Comparison of ENCODE assay signal across 7 mouse cellular contexts in the genomic region with DNA sequence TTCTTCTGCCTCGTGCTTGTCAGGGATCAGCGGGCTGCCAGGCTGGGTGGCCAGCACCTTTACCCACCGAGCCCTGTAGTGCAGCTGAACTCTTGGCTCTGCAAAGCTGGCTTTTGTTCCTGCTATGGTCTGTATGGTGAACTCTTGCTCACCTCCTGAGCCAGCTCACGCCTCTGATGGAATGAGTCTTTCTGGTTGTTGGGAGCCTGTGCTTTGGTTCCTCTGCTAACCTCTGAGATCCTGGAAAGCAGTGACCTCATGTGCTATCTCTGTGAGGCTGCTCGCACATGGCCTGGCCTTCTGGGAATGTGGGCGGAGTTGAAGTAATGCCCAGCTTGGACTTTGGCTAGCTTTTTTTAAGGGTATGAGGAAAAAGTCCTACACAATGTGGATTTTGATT. TPM values are rescaled to one million over a fixed set of nuclear protein-coding genes. Genes with fewer than 3 reads are reported as not detected.
A peak's percentile ranks its signal among the peaks of the same experiment; 100 is the strongest.
DNase-seq lines count a peak whose midpoint lies in the region; ATAC-seq lines count a peak whose summit lies in the region.

No protein-coding gene starts in this region.

- DNase-seq in adrenal gland, postnatal 10 days: peak; percentile 72
- peak; percentile 60 for DNase-seq in intestine, embryonic 14.5 days (ENCODE audit: low spot score)
- no peak for DNase-seq in left cerebral cortex, postnatal 4 days
- no peak for DNase-seq in thymus, postnatal 0 days (ENCODE audit: low spot score)

- peaks cover 37% of the 10 kb centered on the region for H3K36me3 ChIP-seq in embryonic facial prominence, embryonic 15.5 days
- peaks cover 38% of the 10 kb centered on the region for H3K36me3 ChIP-seq in intestine, embryonic 14.5 days (ENCODE audit: control insufficient read depth, insufficient read depth, low read length)
- peaks cover 2% of the 10 kb centered on the region; the same call in 1 of the 2 replicates for H3K36me3 ChIP-seq in liver, embryonic 16.5 days (ENCODE audit: control insufficient read depth, insufficient read depth)

- intact Hi-C loops in left cerebral cortex, postnatal 4 days (cut with DNase I): no loop called here

- H3K4me1 ChIP-seq in embryonic facial prominence, embryonic 15.5 days: peaks cover 9% of the 10 kb centered on the region; the same call in 1 of the 2 replicates
- H3K4me1 ChIP-seq in intestine, embryonic 14.5 days (replicated peaks; ENCODE audit: control insufficient read depth, insufficient read depth, low read length): peaks cover 12% of the 10 kb centered on the region; the same call in 1 of the 2 replicates
- peaks cover 9% of the 10 kb centered on the region for H3K4me1 ChIP-seq in liver, embryonic 16.5 days (ENCODE audit: control insufficient read depth, low read depth, low read length)

- H3K4me3 ChIP-seq in embryonic facial prominence, embryonic 15.5 days (replicated peaks): no peak overlapping the region
- H3K4me3 ChIP-seq in intestine, embryonic 14.5 days (ENCODE audit: low read depth, low read length): no peak overlapping the region
- no peak overlapping the region for H3K4me3 ChIP-seq in liver, embryonic 16.5 days (ENCODE audit: low read depth, low read length)

- WGBS in embryonic facial prominence, embryonic 15.5 days: 75% methylated on average over 6 of the region's 6 CpGs
- WGBS in intestine, embryonic 14.5 days: 49% methylated on average over 6 of the region's 6 CpGs
- WGBS in liver, embryonic 16.5 days (ENCODE audit: insufficient replicate concordance): 46% methylated on average over 6 of the region's 6 CpGs

- no peak overlapping the region for H3K4me2 ChIP-seq in embryonic facial prominence, embryonic 15.5 days (replicated peaks)
- no peak overlapping the region for H3K4me2 ChIP-seq in intestine, embryonic 14.5 days (ENCODE audit: low read length)
- no peak overlapping the region for H3K4me2 ChIP-seq in liver, embryonic 16.5 days (ENCODE audit: low read depth, low read length)

- no peaks in the 10 kb centered on the region for H3K9me3 ChIP-seq in embryonic facial prominence, embryonic 15.5 days (replicated peaks)
- H3K9me3 ChIP-seq in intestine, embryonic 14.5 days (ENCODE audit: control insufficient read depth, low read length): no peaks in the 10 kb centered on the region
- H3K9me3 ChIP-seq in liver, embryonic 16.5 days (replicated peaks; ENCODE audit: control insufficient read depth, low read length): no peaks in the 10 kb centered on the region

- no peak overlapping the region for H3K9ac ChIP-seq in embryonic facial prominence, embryonic 15.5 days
- no peak overlapping the region for H3K9ac ChIP-seq in intestine, embryonic 14.5 days (ENCODE audit: low read length)
- no peak overlapping the region for H3K9ac ChIP-seq in liver, embryonic 16.5 days (ENCODE audit: low read depth, low read length)

- no peaks in the 10 kb centered on the region for H3K27me3 ChIP-seq in embryonic facial prominence, embryonic 15.5 days
- H3K27me3 ChIP-seq in intestine, embryonic 14.5 days (replicated peaks; ENCODE audit: control insufficient read depth, insufficient read depth, low read length): no peaks in the 10 kb centered on the region
- H3K27me3 ChIP-seq in liver, embryonic 16.5 days (ENCODE audit: control insufficient read depth, insufficient read depth, low read depth, low read length): no peaks in the 10 kb centered on the region

- peak; percentile 16; the same call in 1 of the 2 replicates for ATAC-seq in embryonic facial prominence, embryonic 15.5 days (ENCODE audit: insufficient number of reproducible peaks, low FRiP score, low TSS enrichment, low read depth)
- ATAC-seq in intestine, embryonic 14.5 days (replicated peaks; ENCODE audit: low FRiP score, low TSS enrichment, low read depth): peak; percentile 86
- peak; percentile 66 for ATAC-seq in liver, embryonic 16.5 days (ENCODE audit: low read depth)
- no peak for ATAC-seq in frontal cortex, adult (ENCODE audit: low TSS enrichment)

- H3K27ac ChIP-seq in embryonic facial prominence, embryonic 15.5 days (replicated peaks): no peak overlapping the region
- peak overlapping the region; percentile 48; the same call in 1 of the 2 replicates for H3K27ac ChIP-seq in intestine, embryonic 14.5 days (ENCODE audit: low read depth)
- H3K27ac ChIP-seq in liver, embryonic 16.5 days (ENCODE audit: low read length): peak overlapping the region; percentile 29

RNA-seq across cellular contexts. Expression of gene Helz, which starts 26.1 kb away (rescaled TPM):
- 10 to 100 TPM; 25.0 to 33.7 TPM for total RNA-seq in adrenal gland, postnatal 10 days (2021)
- polyA plus RNA-seq in embryonic facial prominence, embryonic 15.5 days (2015; fragmentation: Nextera tagmentation; extraction: Ambion mirVana): 19.5 and 19.9 TPM in 2 replicates
- 22.2 and 22.6 TPM in 2 replicates for polyA plus RNA-seq in intestine, embryonic 14.5 days (2014; fragmentation: Nextera tagmentation; extraction: Ambion mirVana)
- 5.8 and 7.1 TPM in 2 replicates for polyA plus RNA-seq in liver, embryonic 16.5 days (2015; fragmentation: Nextera tagmentation; extraction: Ambion mirVana)
- 10 to 100 TPM; 34.9 to 38.6 TPM for total RNA-seq in left cerebral cortex, postnatal 4 days (2021)
- polyA plus RNA-seq in thymus, postnatal 0 days (2015; fragmentation: Nextera tagmentation; extraction: Ambion mirVana): 20.5 and 24.1 TPM in 2 replicates

Comparison
In these comparisons a context has a peak if more than half of its experiments do, and no peak if none do; other contexts are left out.
1. DNase-seq: peak in adrenal gland, postnatal 10 days (single experiment) and intestine, embryonic 14.5 days (single experiment); none in left cerebral cortex, postnatal 4 days (single experiment) and thymus, postnatal 0 days (single experiment).